Mouse (Mus musculus): ENCODE measurements around the gene Dhtkd1. TPM values are rescaled to one million over a fixed set of nuclear protein-coding genes. Genes with fewer than 3 reads are reported as not detected.

Dhtkd1 gene
- polyA plus RNA-seq, 1 experiment from 2014 or later: 0.98 TPM

GRCm38 (mm10) chr2:5927481-5927880 is 15.1 kb downstream of the Dhtkd1 start:
- ATAC-seq: no peak

GRCm38 (mm10) chr2:5923786-5924185 is 18.8 kb downstream of the Dhtkd1 start:
- no peak overlapping the region for H3K4me3 ChIP-seq (ENCODE audit: low read depth, low read length)
- H3K4me1 ChIP-seq (ENCODE audit: insufficient read depth, low read depth, low read length): no peaks in the 10 kb centered on the region
- no peak for TF ChIP-seq CTCF (IDR thresholded peaks at IDR 0.05)
- H3K9ac ChIP-seq (replicated peaks; ENCODE audit: low read depth): no peak overlapping the region
- 67% methylated on average over 9 of the region's 9 CpGs for WGBS
- no peaks in the 10 kb centered on the region for H3K27me3 ChIP-seq (replicated peaks; ENCODE audit: insufficient read depth, low read length)
- no peak overlapping the region for H3K27ac ChIP-seq (ENCODE audit: low read length)
- no peak overlapping the region for H3K4me2 ChIP-seq (replicated peaks; ENCODE audit: low read depth, low read length)
- DNase-seq (ENCODE audit: low spot score): no peak
- ATAC-seq: no peak
- no peaks in the 10 kb centered on the region for H3K36me3 ChIP-seq (ENCODE audit: insufficient read depth, low read length)
- no peaks in the 10 kb centered on the region for H3K9me3 ChIP-seq (ENCODE audit: low read length)

More at GRCm38 (mm10) chr2:5927481-5927880, 15.1 kb downstream of the Dhtkd1 start:
- H3K9ac ChIP-seq (replicated peaks; ENCODE audit: low read depth): no peak overlapping the region
- no peaks in the 10 kb centered on the region for H3K9me3 ChIP-seq (ENCODE audit: low read length)
- WGBS: 96% methylated on average over 5 of the region's 5 CpGs
- no peak overlapping the region for H3K4me3 ChIP-seq (ENCODE audit: low read depth, low read length)
- H3K4me1 ChIP-seq (ENCODE audit: insufficient read depth, low read depth, low read length): no peaks in the 10 kb centered on the region
- no peak for TF ChIP-seq EP300 (IDR thresholded peaks at IDR 0.05)
- no peak for TF ChIP-seq CTCF (IDR thresholded peaks at IDR 0.05)
- no peaks in the 10 kb centered on the region for H3K27me3 ChIP-seq (replicated peaks; ENCODE audit: insufficient read depth, low read length)
- H3K4me2 ChIP-seq (replicated peaks; ENCODE audit: low read depth, low read length): no peak overlapping the region
- DNase-seq (ENCODE audit: low spot score): no peak
- no peak overlapping the region for H3K27ac ChIP-seq (ENCODE audit: low read length)
- no peaks in the 10 kb centered on the region for H3K36me3 ChIP-seq (ENCODE audit: insufficient read depth, low read length)

- Histone ChIP-seq H3K27me3 (replicated peaks; ENCODE audit: insufficient read depth, low read length) (no peaks in the 10 kb centered on the region), H3K4me2 (replicated peaks; ENCODE audit: low read depth, low read length) (no peak overlapping the region), H3K27ac (ENCODE audit: low read length) (no peak overlapping the region), H3K4me1 (ENCODE audit: insufficient read depth, low read depth, low read length) (no peaks in the 10 kb centered on the region), H3K9me3 (ENCODE audit: low read length) (no peaks in the 10 kb centered on the region), H3K9ac (replicated peaks; ENCODE audit: low read depth) (no peak overlapping the region), H3K4me3 (ENCODE audit: low read depth, low read length) (no peak overlapping the region), H3K36me3 (ENCODE audit: insufficient read depth, low read length) (no peaks in the 10 kb centered on the region)
- no peak for TF ChIP-seq EP300 (IDR thresholded peaks at IDR 0.05)
- TF ChIP-seq CTCF (IDR thresholded peaks at IDR 0.05): no peak
- ATAC-seq (no peak), DNase-seq (ENCODE audit: low spot score) (no peak)
- WGBS: 91% methylated on average over 6 of the region's 6 CpGs
Observed at GRCm38 (mm10) chr2:5922823-5923222, 19.8 kb downstream of the Dhtkd1 start.

GRCm38 (mm10) chr2:5911282-5911965 is 31.2 kb downstream of the Dhtkd1 start:
- ATAC-seq (no peak), DNase-seq (ENCODE audit: low spot score) (no peak)
- H3K4me2 ChIP-seq (replicated peaks; ENCODE audit: low read depth, low read length): no peak overlapping the region
- no peak overlapping the region for H3K4me3 ChIP-seq (ENCODE audit: low read depth, low read length)
- no peak overlapping the region for H3K9ac ChIP-seq (replicated peaks; ENCODE audit: low read depth)
- H3K4me1 ChIP-seq (ENCODE audit: insufficient read depth, low read depth, low read length): no peaks in the 10 kb centered on the region
- no peak overlapping the region for H3K27ac ChIP-seq (ENCODE audit: low read length)
- WGBS: 61% methylated on average over 16 of the region's 16 CpGs
- H3K27me3 ChIP-seq (replicated peaks; ENCODE audit: insufficient read depth, low read length): no peaks in the 10 kb centered on the region
- H3K36me3 ChIP-seq (ENCODE audit: insufficient read depth, low read length): no peaks in the 10 kb centered on the region
- TF ChIP-seq CTCF (IDR thresholded peaks at IDR 0.05) (no peak), EP300 (IDR thresholded peaks at IDR 0.05) (no peak)
- H3K9me3 ChIP-seq (ENCODE audit: low read length): no peaks in the 10 kb centered on the region

GRCm38 (mm10) chr2:5906625-5907024 is 36.0 kb downstream of the Dhtkd1 start:
- H3K4me3 ChIP-seq (ENCODE audit: low read depth, low read length): no peak overlapping the region
- TF ChIP-seq CTCF (IDR thresholded peaks at IDR 0.05): peak; percentile 77
- TF ChIP-seq EP300 (IDR thresholded peaks at IDR 0.05): no peak
- no peak overlapping the region for H3K4me2 ChIP-seq (replicated peaks; ENCODE audit: low read depth, low read length)
- whole genome bisulfite sequencing: 57% methylated on average over 3 of the region's 3 CpGs
- no peaks in the 10 kb centered on the region for H3K4me1 ChIP-seq (ENCODE audit: insufficient read depth, low read depth, low read length)
- no peak overlapping the region for H3K9ac ChIP-seq (replicated peaks; ENCODE audit: low read depth)
- no peaks in the 10 kb centered on the region for H3K36me3 ChIP-seq (ENCODE audit: insufficient read depth, low read length)
- no peak overlapping the region for H3K27ac ChIP-seq (ENCODE audit: low read length)
- H3K27me3 ChIP-seq (replicated peaks; ENCODE audit: insufficient read depth, low read length): no peaks in the 10 kb centered on the region
- DNase-seq (ENCODE audit: low spot score): peak; percentile 39
- no peak for ATAC-seq
- no peaks in the 10 kb centered on the region for H3K9me3 ChIP-seq (ENCODE audit: low read length)

GRCm38 (mm10) chr2:5906092-5906491 is 36.5 kb downstream of the Dhtkd1 start:
- no peak for ATAC-seq
- Histone ChIP-seq H3K27me3 (replicated peaks; ENCODE audit: insufficient read depth, low read length) (no peaks in the 10 kb centered on the region), H3K36me3 (ENCODE audit: insufficient read depth, low read length) (no peaks in the 10 kb centered on the region), H3K4me2 (replicated peaks; ENCODE audit: low read depth, low read length) (no peak overlapping the region), H3K9ac (replicated peaks; ENCODE audit: low read depth) (no peak overlapping the region), H3K4me1 (ENCODE audit: insufficient read depth, low read depth, low read length) (no peaks in the 10 kb centered on the region), H3K9me3 (ENCODE audit: low read length) (no peaks in the 10 kb centered on the region), H3K4me3 (ENCODE audit: low read depth, low read length) (no peak overlapping the region), H3K27ac (ENCODE audit: low read length) (no peak overlapping the region)
- TF ChIP-seq CTCF (IDR thresholded peaks at IDR 0.05) (no peak), EP300 (IDR thresholded peaks at IDR 0.05) (no peak)
- 22% methylated on average over 5 of the region's 5 CpGs for WGBS
- peak; percentile 22 for DNase-seq (ENCODE audit: low spot score)

Data from lung, postnatal 0 days (tissue).